Mouse (Mus musculus) layer of hippocampus, adult 8-10 months (tissue): Measurements from ENCODE around the gene G430095P16Rik. TPM values are rescaled to one million over a fixed set of nuclear protein-coding genes. Genes with fewer than 3 reads are reported as not detected.
A peak's percentile ranks its signal among the peaks of the same experiment; 100 is the strongest.

Experiments used
- DNase-seq, 2 experiments: peaks; one replicate each; pipeline ENCODE4 v3.0.0; 2022; ENCODE audit warnings: low spot score in 2 of 2
- total RNA-seq, 4 experiments: library from RNA; stranded (reverse); gene quantifications; 2 replicates each; pipeline ENCODE4 v1.2.4; 2022

G430095P16Rik gene
- total RNA-seq: not detected

- DNase-seq: peak; percentile 55 to 68
These were observed at the start of gene G430095P16Rik for GRCm38 (mm10) chr8:84722850-84723570. Gene G430095P16Rik, plus strand, starts transcription at chr8:84723007.

DNA sequence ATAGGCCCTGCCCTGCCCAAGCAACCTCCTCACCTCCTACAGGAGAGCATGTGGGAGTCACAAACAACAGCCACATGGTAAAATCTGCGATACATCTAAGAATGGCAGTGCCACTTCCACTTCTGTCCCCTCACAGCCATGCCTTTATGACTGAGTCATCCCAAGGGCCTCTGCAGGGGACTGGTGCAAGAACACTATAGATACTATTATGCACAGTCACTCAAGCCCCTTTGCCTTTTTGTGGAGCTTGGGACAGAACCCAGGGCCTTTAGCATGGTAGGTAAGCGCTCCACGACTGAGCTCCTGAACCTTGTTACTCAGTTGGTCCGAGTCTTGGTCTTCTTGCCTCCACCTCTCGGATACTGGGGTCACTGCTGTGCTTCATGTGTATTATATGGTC is 45.5 kb upstream of the G430095P16Rik start:
- DNase-seq: no peak

DNA sequence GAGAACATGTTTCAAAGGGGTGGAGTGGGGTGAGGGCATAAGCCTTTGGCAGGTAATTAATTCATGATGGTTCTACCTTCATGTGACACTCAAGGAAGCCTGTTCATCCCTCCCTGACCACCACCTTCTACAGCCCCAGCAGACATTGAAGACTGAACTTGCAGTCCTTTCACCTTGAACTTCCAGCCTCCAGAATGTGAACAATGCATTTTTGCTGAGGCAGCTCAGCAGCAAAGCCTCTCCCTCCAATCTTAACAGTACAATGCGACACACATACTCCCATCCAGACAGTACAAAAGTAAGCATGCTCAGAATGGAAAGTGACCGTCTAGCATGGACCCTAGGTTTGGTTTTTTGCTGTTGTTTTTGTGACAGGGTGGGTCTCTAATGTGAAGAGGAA is 41.3 kb upstream of the G430095P16Rik start:
- DNase-seq: no peak

DNA sequence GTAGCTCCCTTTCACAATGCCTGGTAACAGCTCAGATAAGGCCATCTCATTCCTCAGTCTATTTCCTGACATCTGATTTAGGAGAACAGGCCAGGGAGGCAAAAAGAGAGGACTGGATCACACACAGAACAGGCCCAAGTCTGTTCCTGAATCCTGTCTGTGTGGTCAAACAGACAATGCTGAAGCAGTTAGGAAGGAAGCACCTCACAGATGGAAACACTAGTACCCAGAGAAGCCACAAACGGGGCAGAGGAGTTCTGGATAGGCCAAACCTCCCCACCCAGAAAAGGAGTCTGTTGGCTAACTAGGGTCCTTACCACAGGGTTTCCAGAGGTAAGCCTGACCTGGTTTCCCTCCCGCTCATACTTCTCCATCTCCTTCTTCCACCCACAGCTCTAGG is 40.5 kb upstream of the G430095P16Rik start:
- no peak for DNase-seq

DNA sequence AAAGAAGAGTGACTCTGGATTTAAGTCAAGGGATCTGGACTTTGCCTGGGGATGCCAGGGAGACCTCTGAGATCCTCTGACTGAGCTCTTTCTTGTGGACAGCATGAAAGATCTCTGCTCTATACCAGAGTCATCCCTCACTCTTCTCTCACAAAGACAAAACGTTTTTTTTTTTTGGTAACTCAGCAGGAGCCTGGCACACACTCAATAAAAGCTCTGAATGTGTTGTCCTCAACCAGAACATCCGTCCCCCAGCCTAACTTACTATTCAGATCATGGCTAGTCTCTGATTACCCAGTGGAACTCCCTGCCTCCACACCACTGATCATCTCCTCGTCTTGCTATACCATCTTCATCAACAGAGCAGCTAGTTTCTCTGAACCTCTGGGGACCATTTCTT is 38.3 kb upstream of the G430095P16Rik start:
- DNase-seq: no peak

GRCm38 (mm10) chr8:84686191-84687002 is 36.4 kb upstream of the G430095P16Rik start, which contains the start of gene Trmt1:
Gene Trmt1, plus strand, starts transcription at chr8:84686307.
- DNase-seq: no peak

GRCm38 (mm10) chr8:84687003-84687704 is 35.7 kb upstream of the G430095P16Rik start:
- DNase-seq: no peak

GRCm38 (mm10) chr8:84687705-84688100 is 35.1 kb upstream of the G430095P16Rik start, which contains the start of gene Nacc1:
Gene Nacc1, minus strand, starts transcription at chr8:84687862.
- peak in 1 of 2 experiments; percentile 78 for DNase-seq

DNA sequence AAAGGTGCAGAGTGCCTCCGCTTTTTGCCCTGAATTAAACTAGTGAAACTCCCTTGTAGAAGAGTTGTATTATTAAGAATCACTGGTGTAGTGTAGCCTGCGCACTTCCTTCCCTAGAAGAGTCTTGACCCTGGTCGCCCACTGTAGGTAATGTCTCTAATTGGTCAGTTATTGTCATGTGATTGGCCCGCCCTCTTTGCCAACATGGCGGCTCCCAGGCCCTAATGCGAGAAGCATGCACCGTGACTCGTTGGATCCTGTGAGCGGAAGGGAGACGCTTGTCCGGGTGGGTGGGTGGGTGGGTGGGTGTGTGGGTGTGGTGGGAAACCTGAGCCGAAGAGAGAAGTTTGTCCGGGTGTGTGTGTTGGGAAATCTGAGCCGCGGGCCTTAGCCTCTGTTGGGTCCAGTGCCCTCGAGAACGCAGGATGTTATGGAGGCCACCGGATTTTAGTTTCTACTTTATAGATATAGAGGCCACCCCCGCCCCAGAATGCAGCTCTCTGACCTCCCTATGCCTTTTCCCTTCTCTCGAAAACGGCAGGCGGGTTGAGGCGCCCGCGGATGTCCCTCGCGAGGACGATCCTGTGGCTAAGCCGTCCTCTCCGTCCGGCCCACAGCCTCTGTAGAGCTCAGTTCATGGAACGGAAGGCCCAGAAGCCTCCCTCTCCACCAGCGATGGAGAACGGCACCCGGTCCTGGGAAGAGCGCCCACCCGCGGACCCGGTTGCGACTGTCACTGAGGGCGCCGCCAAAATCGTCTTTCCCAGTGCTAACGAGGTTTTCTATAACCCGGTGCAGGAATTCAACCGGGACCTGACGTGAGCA is 33.5 kb upstream of the G430095P16Rik start:
- peak; percentile 87 to 92 for DNase-seq

- DNase-seq: no peak
These were observed 29.5 kb upstream of the G430095P16Rik start for GRCm38 (mm10) chr8:84693332-84693731.

GRCm38 (mm10) chr8:84695140-84695539 is 27.7 kb upstream of the G430095P16Rik start:
- no peak for DNase-seq

DNA sequence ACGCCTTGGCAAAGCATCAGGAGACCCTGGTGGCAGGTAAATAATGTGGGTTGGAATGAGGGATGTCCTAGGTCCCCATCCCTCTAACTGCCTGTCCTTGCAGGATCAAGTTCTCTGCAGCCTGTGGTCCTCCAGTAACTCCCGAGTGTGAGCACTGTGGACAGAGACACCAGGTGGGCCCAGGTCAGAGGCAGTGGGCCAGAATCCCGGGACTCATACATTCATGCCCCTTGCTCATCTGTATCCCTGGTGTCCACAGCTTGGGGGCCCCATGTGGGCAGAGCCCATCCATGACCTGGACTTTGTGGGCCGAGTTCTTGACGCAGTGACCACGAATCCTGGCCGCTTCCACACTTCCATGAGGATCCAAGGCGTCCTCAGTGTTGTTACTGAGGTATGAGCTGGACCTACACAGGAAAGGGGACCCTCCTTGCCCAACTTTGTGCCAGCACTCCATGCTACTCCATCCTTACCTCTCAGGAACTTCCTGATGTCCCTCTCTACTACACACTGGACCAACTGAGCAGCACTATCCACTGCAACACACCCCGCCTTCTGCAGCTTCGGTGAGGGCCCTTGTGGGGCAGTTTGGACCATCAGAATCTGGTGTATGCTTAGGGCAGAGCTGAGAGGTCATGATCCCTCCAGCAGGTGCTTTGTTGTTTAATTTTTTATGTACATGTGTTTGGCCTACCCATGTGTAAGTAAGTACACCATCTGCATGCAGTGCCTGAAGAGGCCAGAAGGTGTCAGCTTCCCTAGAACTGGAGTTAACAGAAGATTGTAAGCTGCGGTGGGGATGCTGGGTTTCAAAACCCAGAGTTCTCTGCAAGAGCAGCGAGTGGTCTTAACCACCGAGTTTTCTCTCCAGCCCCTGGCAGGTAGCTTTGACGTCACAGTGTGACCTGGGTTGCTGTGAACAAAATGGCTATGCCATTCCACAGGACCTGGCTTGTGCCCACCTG is 25.4 kb upstream of the G430095P16Rik start:
- DNase-seq: no peak

- DNase-seq: no peak
These were observed 24.5 kb upstream of the G430095P16Rik start for GRCm38 (mm10) chr8:84698288-84698687.

- DNase-seq: no peak
These were observed 23.8 kb upstream of the G430095P16Rik start for GRCm38 (mm10) chr8:84698929-84699401.

DNA sequence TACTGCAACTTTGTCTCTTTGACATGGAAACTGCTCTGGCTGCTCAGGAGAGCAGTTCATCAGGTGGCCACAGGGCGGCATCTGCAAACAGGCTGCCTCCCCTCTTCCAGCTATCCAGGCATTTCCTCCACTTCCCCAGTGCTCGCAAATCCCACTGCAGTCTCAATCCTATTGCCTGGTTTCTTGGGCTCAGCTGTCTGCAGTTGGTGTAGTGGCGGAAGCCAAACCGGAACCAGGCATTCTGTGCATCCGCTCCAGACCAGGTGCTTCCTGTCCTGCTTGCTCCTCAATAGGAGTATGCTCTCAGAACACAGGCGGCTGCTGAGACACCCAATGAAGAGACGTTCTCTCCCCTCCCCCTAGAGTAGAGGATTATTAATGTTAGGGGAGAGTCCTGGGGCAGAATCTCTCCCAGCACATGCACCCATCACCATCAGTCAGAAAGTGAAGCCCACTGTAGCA is 22.9 kb upstream of the G430095P16Rik start:
- DNase-seq: peak in 1 of 2 experiments; percentile 72

DNA sequence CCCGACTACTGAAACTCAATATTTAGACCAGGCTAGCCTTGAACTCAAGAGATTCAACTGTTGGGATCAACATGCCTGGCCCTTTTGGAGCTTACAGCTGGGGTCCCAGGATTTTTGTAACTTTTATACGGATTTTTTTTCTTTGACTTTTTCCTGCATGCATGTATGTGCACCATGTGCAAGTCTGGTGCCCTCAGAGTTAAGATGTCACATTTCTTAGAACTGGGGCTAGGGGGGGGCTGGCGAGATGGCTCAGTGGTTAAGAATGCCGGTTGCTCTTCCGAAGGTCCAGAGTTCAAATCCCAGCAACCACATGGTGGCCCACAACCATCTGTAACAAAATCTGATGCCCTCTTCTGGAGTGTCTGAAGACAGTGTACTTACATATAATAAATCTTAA is 22.3 kb upstream of the G430095P16Rik start:
- DNase-seq: no peak

DNA sequence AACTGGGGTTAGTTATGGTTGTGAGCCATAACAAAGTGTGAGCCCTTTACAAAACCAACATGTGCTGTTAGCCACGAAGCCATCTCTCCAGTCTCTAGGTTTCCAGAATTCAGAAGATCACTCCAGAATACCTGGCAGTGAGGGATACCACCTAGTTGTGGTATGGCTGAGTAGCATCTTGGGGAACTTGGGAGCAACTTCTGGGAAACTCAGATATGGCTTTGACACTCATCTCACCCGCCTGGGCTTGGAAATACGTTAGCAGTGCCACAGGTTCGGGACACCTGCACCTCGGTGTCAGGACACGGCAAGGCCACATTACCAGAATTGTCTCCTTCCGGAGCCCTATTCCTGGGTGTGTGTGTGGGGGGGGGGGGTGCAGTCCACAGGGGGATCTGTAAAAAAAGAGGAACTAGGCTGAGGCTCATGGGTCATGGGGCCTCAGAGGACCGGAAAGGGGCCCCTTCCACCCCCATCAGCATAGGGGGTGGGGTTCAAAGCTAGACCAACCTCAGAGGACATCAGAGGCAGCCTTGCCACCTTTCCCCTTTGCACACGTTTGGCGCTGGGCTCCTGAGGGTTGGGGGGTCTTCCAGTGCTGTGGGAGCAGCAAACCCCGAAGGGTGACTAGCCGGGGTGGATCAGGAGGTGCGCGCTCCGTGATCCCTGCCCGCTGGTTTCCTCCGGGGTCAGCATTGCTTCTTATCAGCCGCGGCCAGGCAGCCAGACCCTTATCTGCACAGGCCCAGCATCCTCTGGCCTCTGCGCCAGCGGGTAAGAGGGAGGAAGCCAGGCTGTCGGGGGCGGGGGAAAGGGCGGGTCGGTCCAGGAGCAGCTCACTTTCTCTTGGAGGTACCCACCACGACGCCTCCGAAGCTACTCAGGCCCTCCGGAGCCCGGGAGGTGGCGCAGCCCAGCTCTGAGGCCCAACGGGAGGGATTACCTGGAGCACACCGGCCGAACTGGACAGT is 21.6 kb upstream of the G430095P16Rik start, which contains the start of gene Lyl1:
Gene Lyl1 (plus strand): TSS at position 517 of the 971 bp plus-strand sequence.
- no peak for DNase-seq

DNA sequence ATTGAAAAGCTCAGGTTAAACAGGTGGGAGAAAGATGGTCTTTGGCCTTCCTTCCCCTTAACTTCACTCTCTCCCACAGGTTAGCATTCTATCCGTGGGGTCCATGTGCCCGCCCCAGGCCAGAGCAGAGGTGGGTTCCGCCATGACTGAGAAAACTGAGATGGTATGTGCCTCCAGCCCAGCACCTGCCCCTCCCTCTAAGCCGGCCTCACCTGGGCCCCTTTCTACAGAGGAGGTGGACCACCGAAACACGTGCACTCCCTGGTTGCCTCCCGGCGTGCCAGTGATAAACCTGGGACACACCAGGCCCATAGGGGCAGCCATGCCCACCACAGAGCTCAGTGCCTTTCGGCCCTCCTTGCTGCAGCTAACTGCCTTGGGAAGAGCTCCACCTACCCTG is 20.2 kb upstream of the G430095P16Rik start:
- DNase-seq: no peak
